Mouse (Mus musculus) layer of hippocampus, adult 9-10 months (tissue): Measurements from ENCODE around the gene Nfyc.

Source experiments
- DNase-seq: peaks from one replicate; pipeline ENCODE4 v3.0.0; 2022; ENCODE audit warnings: low spot score

Gene Nfyc

DNA sequence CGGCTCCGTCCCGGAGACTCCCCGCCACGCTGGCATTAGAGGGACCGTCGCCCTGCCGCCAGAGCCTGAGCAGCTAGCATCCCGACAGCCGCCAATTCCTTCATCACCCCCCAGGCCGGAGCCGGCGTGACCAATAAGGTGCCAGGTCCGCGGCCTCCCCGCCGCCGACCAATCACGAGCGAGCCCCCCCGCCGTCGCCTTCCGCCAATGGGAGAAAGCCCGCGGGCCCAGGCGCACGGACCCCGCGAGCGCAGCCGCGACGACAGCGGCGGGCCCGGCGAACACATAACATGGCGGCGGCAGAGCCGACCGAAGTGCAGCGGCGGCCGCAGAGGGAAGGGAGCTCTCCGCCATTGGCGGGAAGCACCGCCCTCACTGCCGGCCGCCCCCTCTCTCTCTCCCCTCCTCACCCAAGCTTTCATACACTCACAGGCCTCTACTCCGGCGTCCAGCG lies 6.2 kb downstream of the Nfyc start:
- DNase-seq = peak; percentile 85

DNA sequence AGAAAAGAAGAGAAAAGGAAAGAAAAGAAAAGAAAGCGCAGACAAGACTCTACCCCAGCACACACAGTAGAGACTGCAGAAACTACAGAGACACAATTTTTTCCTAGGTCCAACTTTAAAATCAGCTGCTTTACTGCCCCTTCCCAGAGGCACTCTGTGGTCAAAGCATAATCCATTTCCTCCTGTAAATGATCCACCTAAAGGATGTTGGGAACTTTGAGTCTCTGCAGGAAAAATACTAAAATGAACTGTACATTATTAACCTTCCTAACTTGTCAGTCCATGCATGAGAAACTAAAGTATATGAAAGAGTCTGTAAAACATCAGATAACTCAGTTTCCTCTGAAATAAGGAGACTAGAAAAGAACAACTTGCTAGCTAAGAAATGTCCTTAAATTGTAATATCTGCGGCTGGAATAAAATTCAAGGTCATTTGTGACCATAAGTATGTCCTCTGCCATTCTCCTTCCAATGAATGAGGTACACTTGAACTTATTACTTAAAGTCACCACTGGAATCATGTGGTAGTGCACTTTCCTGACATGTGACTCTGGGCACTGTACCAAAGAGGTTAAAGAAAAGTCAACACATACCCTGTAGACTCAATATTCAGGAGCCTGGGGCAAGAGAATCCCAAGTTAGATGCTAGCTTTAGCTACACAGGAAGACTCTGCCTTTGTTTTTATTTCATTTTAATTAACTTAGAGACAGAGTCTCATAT lies 9.0 kb downstream of the Nfyc start:
- DNase-seq = no peak

DNA sequence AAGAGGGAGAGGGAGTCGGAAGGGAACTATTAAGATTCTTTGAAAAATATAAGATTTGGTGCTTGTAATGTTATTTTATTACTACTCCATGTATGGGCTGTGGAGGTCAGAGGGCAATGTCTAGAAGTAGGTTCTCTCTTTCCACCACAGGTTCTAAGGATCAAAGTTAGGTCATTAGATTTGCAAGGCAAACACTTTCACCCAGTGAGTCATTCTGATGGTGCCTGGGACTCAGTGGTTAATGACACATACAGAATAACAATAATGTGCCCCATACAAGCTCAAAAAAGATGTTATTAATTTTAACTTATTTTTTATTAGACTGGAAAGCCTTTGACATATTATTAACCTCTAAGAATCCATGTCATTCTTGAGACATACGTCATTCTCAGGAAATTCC lies 11.5 kb downstream of the Nfyc start:
- DNase-seq = no peak

DNA sequence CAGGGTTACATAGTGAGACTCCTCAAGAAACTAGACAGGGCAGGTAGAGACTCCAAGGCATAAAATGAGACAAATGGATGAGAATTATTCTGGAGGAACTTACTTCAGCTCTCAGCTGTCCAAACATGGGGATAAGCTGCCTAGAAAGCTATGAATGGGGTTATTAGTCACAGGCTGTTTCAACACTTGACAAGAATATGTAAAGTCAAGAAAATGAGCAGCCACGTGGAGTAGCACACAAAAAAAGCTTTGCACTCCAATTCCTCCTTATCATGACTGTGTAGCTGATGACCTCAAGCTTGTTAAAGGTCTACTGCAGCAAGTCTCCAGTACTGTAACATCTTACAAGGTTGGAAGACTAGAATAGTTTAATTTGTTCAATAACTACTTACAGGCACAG lies 12.1 kb downstream of the Nfyc start:
- no peak for DNase-seq

DNA sequence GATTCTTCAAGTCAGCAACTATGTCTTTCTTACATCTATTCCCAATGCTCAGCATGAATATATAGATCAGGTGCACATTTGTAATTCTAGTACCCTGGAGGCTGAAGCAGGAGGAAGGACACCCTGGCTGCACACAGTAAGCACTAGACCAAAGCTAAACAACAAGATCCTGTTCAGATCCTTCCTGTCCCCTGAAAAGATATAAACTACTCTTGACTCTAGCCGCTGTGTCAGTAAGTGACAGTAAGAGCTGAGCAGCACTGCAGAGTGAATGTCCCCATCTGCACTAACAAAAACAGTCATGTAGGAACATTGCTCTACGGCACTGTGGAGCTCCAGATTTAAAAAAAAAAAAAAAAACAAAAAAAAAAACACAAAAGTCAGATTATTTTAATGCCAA lies 13.4 kb downstream of the Nfyc start:
- DNase-seq = no peak

DNA sequence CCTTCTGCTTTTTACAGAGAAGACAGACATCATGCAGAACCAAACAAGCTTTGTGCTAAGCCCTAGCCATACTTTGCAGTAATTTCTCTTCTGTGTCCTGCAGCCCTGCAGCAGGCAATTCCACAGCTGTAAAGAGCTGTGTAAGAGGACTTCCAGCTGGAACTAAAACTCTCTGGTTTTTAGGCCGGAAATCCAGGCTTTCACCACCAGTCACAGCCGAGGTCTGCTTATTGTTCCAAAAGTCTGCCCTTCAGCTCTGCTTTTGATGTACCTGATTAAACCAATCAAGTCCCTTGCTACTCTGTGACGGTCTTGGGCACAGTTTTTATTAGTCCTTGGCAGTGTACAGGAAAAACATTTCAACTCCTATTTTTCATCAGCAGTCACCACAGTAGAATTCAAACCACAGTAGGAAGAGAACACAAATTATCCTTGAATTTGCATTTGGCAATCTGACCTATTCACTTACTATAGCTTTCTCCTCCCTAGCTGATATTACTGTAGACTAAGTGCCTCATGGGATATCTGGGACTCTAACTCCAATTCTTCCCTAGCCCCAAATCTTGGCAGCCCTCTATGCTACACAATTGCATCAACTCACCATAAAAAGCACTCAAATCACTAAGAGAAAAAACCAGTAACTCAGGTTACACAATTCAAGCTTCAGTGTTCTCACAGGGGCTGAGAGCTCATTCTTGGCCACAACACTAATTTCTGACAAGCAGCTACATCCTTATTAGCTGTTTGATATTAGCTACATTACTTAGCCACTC lies 14.2 kb downstream of the Nfyc start:
- no peak for DNase-seq

DNA sequence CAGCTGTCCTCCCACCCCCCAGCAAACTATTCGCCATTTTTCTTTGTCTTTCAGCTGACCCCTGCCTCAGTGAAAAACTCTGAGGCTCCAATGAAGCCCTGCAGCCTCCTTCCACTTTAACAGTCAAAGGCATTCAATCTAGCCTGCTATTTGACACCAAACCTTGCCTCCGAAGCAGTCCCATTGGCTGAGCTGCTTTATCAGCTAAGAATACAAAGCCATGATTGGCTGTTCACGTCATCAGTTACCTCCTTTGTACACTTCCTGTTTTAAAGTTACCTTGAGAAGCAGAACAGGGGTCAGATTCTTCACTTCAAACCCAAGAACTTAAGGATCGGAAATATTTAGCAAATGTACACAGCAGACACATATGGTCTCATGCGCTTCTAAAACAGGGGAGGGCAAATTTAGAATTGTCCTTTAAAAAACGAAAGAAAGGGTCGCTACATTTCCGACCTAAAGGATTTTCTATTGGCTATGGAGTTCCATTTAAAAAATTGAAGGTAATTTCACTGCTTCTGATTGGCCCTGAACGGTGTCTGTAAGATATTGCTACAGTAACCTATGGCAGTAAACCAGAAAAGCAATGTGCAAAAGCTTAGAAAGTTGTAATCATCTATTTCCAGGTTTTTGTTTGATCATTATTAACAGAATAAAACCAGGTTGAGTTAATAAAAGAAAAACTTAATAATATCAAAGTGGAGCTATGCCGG lies 15.6 kb downstream of the Nfyc start:
- DNase-seq = peak; percentile 86

DNA sequence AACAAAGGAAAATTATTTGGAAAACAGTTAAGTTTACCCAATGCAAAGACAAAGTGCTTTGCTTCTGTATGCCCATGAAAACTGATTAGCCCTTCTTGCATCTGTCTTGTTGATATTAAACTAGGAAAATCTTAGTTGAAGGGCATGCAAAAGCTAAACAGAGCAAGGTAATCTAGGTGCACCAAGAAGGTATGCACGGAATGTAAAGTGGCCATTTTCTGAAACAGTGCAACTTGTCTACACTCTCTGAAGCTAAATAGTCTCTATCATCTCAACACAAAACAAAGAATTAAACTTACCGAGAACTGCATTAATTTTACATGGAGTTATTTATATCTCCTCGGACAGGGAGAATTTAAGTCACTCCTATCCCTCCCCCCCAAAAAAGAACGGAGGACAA lies 16.2 kb downstream of the Nfyc start:
- DNase-seq = no peak

DNA sequence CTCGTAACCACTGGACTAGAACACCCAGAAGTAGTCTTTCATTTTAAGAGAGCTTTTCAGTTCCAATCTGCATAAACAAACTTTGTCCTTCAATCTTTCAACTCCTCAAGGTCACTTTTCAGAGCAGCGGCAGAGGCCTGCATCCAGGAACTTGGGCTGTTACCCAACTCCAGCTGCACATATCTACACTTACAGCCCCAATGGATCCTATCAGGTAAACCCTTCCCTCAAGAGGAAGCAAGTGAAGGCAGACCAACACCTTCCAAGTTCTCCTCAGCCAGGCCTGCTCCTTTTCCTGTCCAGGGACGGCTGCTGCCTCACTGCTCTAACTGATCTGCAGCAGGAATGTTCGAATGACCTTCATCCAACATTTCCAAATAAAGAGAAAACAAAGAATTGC lies 17.2 kb downstream of the Nfyc start:
- no peak for DNase-seq

DNA sequence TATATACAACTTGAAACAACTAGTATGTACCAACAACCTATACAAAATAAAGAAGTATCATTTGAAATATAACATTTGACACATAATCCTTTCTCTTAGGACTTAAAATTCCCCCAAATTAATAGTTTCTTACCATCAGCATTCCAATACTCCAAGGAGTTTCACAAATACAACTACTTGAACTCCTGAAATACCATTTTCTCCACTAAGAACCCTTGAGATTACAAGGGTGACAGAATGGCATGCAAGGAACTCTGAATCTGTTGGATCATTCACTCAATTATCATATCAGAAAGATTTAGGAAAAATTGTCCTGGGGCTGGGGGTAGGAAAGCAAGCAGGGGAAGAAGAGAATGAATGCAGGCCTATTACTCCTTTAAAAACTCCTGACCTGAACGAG lies 17.6 kb downstream of the Nfyc start:
- DNase-seq = no peak

DNA sequence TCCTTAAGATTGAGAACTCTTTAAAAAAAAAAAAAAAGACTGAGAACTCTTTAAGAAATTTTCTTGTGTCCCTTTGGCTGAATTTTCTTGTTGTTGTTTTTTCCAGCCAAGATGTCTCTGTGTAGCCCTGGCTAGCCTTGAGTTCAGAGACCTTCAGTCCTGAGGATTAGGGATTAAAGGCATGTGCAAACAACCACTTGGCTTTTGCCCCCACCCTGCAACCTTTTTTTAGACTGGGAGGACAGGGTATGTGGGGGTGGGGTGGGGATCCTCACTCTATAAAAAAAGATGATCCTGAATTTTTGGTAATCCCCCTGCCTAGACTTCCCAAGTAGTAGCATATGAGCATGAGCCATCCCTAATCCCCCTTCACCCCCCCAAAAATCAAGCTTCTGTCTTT lies 25.6 kb downstream of the Nfyc start:
- DNase-seq = no peak

DNA sequence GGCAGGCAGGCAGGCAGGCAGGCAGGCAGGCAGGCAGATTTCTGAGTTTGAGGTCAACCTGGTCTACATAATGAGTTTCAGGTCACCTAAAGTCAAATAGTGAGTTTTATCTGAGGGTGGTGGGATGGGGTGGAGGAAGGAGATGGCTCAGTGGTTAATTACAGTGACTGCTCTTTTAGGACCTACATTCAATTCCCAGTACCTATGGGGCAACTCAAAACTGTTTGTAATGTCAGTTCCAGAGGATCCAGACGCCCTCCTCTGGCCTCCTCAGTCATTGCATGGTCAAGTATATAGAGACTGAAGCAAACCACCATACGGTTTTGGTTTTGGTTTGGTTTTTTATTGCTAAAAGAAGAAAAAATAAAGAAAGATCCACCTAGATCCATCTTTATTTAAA lies 29.9 kb downstream of the Nfyc start:
- DNase-seq = no peak

DNA sequence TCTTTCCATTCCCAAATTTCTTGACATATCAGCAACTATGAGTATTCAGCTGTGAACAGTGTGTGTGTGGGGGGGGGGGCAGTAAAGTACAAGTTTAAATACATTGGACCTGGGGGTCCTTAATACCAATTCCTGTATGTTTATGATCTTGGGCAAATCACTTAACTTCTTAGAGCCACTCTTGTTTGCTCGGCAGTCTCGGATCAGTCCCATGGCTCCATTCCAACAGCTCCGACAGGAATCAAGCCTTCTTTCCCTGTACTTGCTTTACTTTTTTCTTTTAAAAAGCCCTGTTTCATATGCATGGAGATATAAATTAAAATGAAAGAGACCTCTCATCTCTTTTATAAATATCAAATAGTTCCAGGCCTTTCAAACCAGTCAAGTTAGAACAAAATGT lies 30.7 kb downstream of the Nfyc start:
- no peak for DNase-seq

DNA sequence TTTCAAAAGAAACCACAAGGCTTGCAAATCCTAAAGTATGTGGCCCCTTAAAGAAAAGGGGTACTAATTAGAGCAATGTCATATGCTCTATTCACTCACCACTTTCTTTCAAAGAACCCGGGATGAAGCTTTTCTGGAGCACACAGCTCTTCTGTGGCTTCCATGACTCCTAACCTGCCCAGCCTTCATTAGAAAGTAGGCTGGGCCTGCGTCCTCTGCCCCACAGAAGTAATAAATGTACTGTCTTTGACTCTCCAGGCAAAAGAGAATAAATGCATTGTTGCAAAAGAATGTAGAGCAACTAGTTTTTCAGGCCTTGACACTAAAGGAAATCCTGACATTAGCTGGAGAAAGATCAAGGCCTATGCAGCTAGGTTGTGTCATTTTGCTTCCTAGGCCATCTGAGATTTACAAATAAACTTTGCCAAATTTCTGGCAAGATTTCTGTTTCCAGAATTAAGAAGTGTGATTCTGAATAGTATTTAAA lies 31.6 kb downstream of the Nfyc start:
- DNase-seq = no peak

DNA sequence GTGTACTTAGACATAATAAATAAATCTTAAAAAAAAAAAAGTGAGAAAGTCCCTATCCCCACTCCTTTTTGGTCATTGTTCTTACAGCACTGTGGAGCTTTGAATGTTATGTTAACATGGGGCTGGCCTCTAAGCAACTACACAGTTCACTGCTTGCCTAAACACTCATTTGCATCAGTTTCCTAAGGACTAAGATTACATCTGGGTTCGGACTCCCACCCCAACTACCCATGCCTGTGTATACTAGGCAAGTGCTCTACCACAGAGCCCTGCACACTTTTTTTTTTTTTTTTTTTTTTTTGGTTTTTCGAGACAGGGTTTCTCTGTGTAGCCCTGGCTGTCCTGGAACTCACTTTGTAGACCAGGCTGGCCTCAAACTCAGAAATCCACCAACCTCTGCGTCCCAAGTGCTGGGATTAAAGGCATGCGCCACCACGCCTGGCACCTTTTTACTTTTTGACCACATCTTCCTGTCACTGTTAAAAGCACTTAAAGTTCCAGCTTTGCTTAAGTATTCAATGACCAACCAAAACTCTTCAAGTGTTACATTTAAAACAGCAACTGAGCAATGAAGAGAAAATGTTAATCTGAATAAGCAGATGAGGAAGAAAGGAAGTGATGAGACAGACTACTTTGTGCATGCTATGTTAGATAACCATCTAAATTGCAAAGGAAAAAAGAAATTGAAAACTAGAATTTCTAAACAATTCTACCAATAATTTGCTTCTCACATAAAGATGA lies 33.2 kb downstream of the Nfyc start:
- DNase-seq = no peak

DNA sequence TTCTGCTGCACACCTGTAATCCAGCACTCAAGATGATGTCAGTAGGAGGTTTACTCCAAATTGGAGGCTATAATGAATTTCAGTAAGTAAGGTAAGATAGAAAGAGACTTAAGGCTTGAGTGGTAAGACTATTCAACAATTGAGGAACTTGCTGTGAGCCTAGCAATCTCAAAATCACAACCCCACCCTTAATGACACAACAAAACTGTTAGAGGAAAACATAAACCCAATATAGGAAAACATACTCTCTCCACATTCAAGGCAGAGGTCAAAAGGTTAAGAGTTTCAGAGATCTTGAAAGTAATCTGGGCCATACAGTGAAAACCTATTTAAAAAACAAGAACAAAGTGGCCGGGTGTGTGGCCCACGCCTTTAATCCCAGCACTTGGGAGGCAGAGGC lies 34.7 kb downstream of the Nfyc start:
- no peak for DNase-seq

DNA sequence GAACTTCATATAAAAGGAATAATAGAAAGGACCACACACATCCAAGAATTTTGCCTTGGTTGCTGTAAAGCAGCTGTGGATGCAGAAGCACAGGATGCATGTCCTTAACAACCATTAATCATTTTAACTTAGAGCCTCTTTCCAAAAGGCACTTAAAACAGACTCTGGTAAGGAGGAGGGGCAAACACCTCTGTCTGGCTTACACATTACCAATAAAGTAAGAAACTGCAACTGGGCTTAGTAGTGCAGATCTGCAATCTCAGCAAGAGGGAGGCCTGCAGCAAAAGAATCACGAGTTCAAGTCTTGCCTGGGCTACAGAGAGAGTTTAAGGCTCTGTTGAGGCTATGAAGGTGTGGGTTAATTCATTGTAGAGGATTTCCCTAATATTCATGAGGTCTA lies 35.7 kb downstream of the Nfyc start:
- DNase-seq = no peak

DNA sequence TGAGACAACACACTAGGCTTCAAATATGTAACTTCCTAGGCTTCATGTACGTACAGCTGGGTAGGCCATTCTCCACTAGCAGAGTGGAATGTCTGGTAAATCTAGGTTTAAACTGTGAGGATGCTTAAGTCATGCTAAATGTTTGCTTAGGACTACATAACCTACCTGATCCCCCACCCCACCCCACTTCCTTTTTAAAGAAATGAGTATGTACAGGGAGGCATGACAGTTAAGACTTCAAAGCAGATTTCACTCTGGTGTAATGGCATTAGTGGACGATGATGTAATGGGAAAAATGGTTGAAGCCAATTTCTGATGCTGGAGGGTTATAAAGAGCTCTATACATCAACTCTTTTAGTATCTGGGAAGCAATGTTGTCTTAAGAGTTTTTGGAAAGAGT lies 38.5 kb downstream of the Nfyc start:
- no peak for DNase-seq

DNA sequence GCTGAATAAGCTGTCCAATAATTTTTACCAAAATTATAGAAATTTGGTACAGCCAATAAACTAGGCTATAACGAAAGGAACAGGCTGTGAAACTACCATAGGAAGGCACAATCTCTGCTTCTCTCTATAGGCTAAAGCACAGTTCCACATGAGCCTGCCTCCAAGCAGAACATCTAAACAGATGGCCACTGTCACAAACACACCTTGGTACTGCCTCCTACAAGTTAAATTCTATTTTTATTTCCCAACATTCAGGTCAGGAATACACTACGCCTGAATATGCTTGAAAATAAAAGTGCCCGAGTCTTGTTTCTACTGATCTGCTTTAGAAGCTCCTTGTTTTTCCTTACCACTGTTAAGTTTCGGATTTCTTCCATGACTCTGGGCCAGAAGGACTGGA lies 41.3 kb downstream of the Nfyc start:
- no peak for DNase-seq

DNA sequence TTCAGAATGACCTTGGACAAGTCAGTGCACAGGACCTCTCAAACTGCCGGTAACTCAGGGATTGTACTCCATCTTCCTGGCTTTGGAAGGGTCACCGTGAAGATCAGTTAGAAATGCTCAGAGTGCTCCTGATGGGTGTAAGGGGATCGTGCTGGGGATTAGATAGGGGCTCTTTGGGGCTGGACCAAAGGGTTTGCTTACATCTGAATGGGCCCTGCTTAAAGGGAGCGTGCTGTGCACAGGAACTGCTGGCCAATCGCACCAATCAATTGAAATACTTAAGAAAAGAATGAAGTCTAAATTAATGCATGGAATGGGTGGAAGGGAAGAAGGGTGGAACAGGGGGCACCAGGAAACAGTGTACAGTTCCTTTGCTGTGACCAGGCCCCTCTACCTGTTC lies 75.6 kb downstream of the Nfyc start:
- no peak for DNase-seq

DNA sequence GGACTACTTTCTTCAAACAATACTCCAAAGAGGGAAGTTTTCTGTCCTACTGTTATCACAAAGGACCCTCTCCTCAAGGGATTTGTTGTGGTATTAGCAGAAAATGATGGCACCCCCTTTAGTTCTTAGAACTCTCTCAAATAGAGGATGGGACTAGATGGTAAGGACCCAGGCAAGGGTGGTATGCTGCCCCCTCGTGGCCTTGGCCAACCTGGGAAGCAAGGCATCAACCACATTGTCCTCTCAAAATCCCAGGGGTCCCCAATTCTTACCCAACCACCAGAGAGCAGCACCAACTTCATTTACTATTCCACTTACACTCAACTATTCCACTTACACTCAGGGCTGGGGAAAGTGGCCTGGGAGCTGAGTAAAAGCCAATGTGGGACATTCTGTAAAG lies 76.1 kb downstream of the Nfyc start:
- DNase-seq = peak; percentile 62

DNA sequence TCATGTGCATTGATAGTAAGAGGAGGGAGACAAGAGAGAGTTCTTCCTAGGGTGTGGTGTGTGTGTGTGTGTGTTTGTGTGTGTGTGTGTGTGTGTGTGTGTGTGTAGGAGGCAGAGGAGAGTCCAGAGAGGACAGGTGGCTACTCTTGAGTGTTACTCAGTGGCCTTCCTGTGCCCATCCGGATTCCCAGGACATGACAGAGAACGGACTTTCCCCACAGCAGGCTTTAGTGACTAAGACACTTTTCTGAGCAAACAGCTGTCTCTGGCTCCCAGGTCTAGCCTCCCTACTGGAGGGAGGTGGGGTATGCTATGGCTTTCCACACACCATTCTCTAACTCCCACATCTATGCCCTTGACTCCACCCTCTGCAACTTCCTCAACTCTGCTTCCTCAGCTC lies 81.8 kb downstream of the Nfyc start:
- no peak for DNase-seq
